Mouse (Mus musculus): Measurements from ENCODE around the gene Helb.
"Not testable (repeated sequence)": the region's sequence is repeated elsewhere in the genome, so short reads cannot be mapped to it uniquely, and the experiment has no call there.

The Helb gene

GRCm38 (mm10) chr10:120112507-120113396, at the start of gene Helb:
Helb (minus strand) TSS chr10:120112987.
- peak; percentile 97 for DNase-seq (ENCODE audit: extremely low read depth, insufficient read length, low spot score)

GRCm38 (mm10) chr10:120160533-120160932, 47.7 kb upstream of the Helb start:
- no peak for DNase-seq (ENCODE audit: extremely low read depth, insufficient read length, low spot score)

GRCm38 (mm10) chr10:120153911-120154310, 41.1 kb upstream of the Helb start:
- no peak for DNase-seq (ENCODE audit: extremely low read depth, insufficient read length, low spot score)

GRCm38 (mm10) chr10:120151672-120152071, 38.9 kb upstream of the Helb start:
- DNase-seq (ENCODE audit: extremely low read depth, insufficient read length, low spot score), result no peak

GRCm38 (mm10) chr10:120140916-120141516, 28.2 kb upstream of the Helb start:
- DNase-seq (ENCODE audit: extremely low read depth, insufficient read length, low spot score), result no peak

- no peak for DNase-seq (ENCODE audit: extremely low read depth, insufficient read length, low spot score)
Measured at GRCm38 (mm10) chr10:120140193-120140592, 27.4 kb upstream of the Helb start.

- no peak for DNase-seq (ENCODE audit: extremely low read depth, insufficient read length, low spot score)
Measured at GRCm38 (mm10) chr10:120136020-120136562, 23.3 kb upstream of the Helb start.

- DNase-seq (ENCODE audit: extremely low read depth, insufficient read length, low spot score), result no peak
Measured at GRCm38 (mm10) chr10:120133697-120134096, 20.9 kb upstream of the Helb start.

- no peak for DNase-seq (ENCODE audit: extremely low read depth, insufficient read length, low spot score)
Measured at GRCm38 (mm10) chr10:120130621-120131020, 17.8 kb upstream of the Helb start.

- no peak for DNase-seq (ENCODE audit: extremely low read depth, insufficient read length, low spot score)
Measured at GRCm38 (mm10) chr10:120128601-120129277, 16.0 kb upstream of the Helb start.

- no peak for DNase-seq (ENCODE audit: extremely low read depth, insufficient read length, low spot score)
Measured at GRCm38 (mm10) chr10:120125465-120125857, 12.7 kb upstream of the Helb start.

- peak; percentile 50 for DNase-seq (ENCODE audit: extremely low read depth, insufficient read length, low spot score)
Measured at GRCm38 (mm10) chr10:120124801-120125464, 12.1 kb upstream of the Helb start.

- no peak for DNase-seq (ENCODE audit: extremely low read depth, insufficient read length, low spot score)
Measured at GRCm38 (mm10) chr10:120123721-120124120, 10.9 kb upstream of the Helb start.

- DNase-seq (ENCODE audit: extremely low read depth, insufficient read length, low spot score), result no peak
Measured at GRCm38 (mm10) chr10:120115249-120115648, 2.5 kb upstream of the Helb start.

GRCm38 (mm10) chr10:120114493-120114892, 1.7 kb upstream of the Helb start:
- no peak for DNase-seq (ENCODE audit: extremely low read depth, insufficient read length, low spot score)

GRCm38 (mm10) chr10:120113980-120114379, 1.2 kb upstream of the Helb start:
- DNase-seq (ENCODE audit: extremely low read depth, insufficient read length, low spot score), result no peak

GRCm38 (mm10) chr10:120113482-120113881, 695 bp upstream of the Helb start:
- not testable (repeated sequence) for DNase-seq (ENCODE audit: extremely low read depth, insufficient read length, low spot score)

- no peak for DNase-seq (ENCODE audit: extremely low read depth, insufficient read length, low spot score)
Measured at GRCm38 (mm10) chr10:120111691-120112319, 982 bp downstream of the Helb start.

- DNase-seq (ENCODE audit: extremely low read depth, insufficient read length, low spot score), result no peak
Measured at GRCm38 (mm10) chr10:120100806-120101205, 12.0 kb downstream of the Helb start.

GRCm38 (mm10) chr10:120097564-120097963, 15.2 kb downstream of the Helb start:
- no peak for DNase-seq (ENCODE audit: extremely low read depth, insufficient read length, low spot score)

All from 3134 (cell line).